In the genomic region with DNA sequence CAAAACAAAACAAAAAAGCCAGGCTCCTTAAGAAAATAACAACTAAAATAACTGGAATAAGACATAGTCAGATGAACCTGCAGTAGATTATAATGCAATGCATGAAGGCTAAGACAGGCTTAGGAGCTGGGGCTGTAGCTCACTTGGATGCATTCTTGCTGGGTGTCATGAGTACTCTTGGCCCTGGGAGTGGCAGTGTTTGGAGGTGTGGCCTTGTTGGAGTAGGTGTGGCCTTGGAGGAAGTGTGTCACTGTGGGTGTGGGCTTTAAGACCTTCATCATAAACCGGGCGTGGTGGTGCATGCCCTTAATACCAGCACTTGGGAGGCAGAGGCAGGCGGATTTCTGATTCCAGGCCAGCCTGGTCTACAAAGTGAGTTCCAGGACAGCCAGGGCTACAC, we compare ENCODE assay signal across 24 mouse cellular contexts. TPM values are rescaled to one million over a fixed set of nuclear protein-coding genes. Genes with fewer than 3 reads are reported as not detected.
DNase-seq lines count a peak whose midpoint lies in the region; ATAC-seq and TF ChIP-seq lines count a peak whose summit lies in the region.
"Had no signal": no experiment of that assay in that cellular context is flagged by ENCODE, and none has a peak within 500 bp of the region (broad histone marks: within the 10 kb centered on the region; RNA-seq: fewer than 3 reads in every experiment).

No protein-coding gene starts in this region.

- 59% methylated on average over 3 of the region's 3 CpGs for WGBS in liver, postnatal 0 days (ENCODE audit: insufficient replicate concordance)

- H3K4me3 ChIP-seq in liver, postnatal 0 days (ENCODE audit: low read depth, low read length), result no peak overlapping the region
- H3K4me3 ChIP-seq: embryonic facial prominence, embryonic 13.5 days; left cerebral cortex, adult 2 months; megakaryocyte, embryonic 14.5 days had no signal

- H3K9me3 ChIP-seq in liver, postnatal 0 days (ENCODE audit: low read length), result no peaks in the 10 kb centered on the region
- H3K9me3 ChIP-seq: embryonic facial prominence, embryonic 13.5 days; G1E; megakaryocyte, embryonic 14.5 days had no signal

- no peak overlapping the region for H3K9ac ChIP-seq in liver, postnatal 0 days (replicated peaks)
- H3K9ac ChIP-seq: embryonic facial prominence, embryonic 13.5 days had no signal

- ATAC-seq in CD4-positive, CD25-positive, alpha-beta regulatory T cell, adult 4 months, result no peak
- peak; percentile 41 for ATAC-seq in liver, postnatal 0 days
- no peak for ATAC-seq in activated CD4-positive, CD25-positive, alpha-beta regulatory T cell, adult 4 months
- ATAC-seq: midbrain, embryonic 16.5 days had no signal

- no peak for TF ChIP-seq EP300 in liver, postnatal 0 days (IDR thresholded peaks at IDR 0.05; ENCODE audit: low read depth)

- DNase-seq in CD4-positive, CD25-positive, alpha-beta regulatory T cell, adult 2 months (ENCODE audit: low read depth, low spot score), result peak; percentile 36
- DNase-seq in CD4-positive helper T cell, adult 2 months (ENCODE audit: low read depth, low spot score), result peak; percentile 31
- peak; percentile 58 for DNase-seq in induced T-regulatory cell, adult 2 months (ENCODE audit: low read depth)
- peak; percentile 38 for DNase-seq in liver, postnatal 0 days
- no peak for DNase-seq in embryo, embryonic 11 days
- no peak for DNase-seq in layer of hippocampus, adult 8-10 months (ENCODE audit: low spot score in 2 of 2)
- DNase-seq: gastrocnemius, postnatal 36 days; kidney, adult 18-20 months; kidney, postnatal 25 days; right cerebral cortex, postnatal 14 days; thymus, postnatal 25 days had no signal

- no peak overlapping the region; the same call in 1 of the 2 replicates for H3K27ac ChIP-seq in liver, postnatal 0 days (ENCODE audit: low read depth)
- H3K27ac ChIP-seq: embryonic facial prominence, embryonic 13.5 days; left cerebral cortex, adult 2 months had no signal

- no peaks in the 10 kb centered on the region for H3K27me3 ChIP-seq in liver, postnatal 0 days (ENCODE audit: insufficient read depth, low read length)
- H3K27me3 ChIP-seq: embryonic facial prominence, embryonic 13.5 days; megakaryocyte, embryonic 14.5 days had no signal

- H3K4me1 ChIP-seq in liver, postnatal 0 days (ENCODE audit: insufficient read depth), result peaks cover 23% of the 10 kb centered on the region
- H3K4me1 ChIP-seq: embryonic facial prominence, embryonic 13.5 days had no signal

- H3K4me2 ChIP-seq in liver, postnatal 0 days (ENCODE audit: low read depth, low read length), result no peak overlapping the region
- H3K4me2 ChIP-seq: embryonic facial prominence, embryonic 13.5 days had no signal

- no peaks in the 10 kb centered on the region for H3K36me3 ChIP-seq in liver, postnatal 0 days (replicated peaks; ENCODE audit: insufficient read depth, low read length)
- H3K36me3 ChIP-seq: embryonic facial prominence, embryonic 13.5 days; G1E had no signal

- no peak for TF ChIP-seq CTCF in liver, postnatal 0 days (IDR thresholded peaks at IDR 0.05; ENCODE audit: low read depth)

RNA-seq across cellular contexts. Expression of a gene that starts 18.3 kb away (rescaled TPM):
- polyA plus RNA-seq in CD4-positive, CD25-positive, alpha-beta regulatory T cell, adult 4 months (2017; shearing (Covaris generic)), result under 1 TPM in 1 of 2 experiments, not detected in 1; 0.16 TPM
- polyA plus RNA-seq in liver, postnatal 0 days (2015; fragmentation: Nextera tagmentation; extraction: Ambion mirVana), result not detected in 2 replicates
- under 1 TPM in 1 of 2 experiments, not detected in 1; 0.13 TPM for polyA plus RNA-seq in activated CD4-positive, CD25-positive, alpha-beta regulatory T cell, adult 4 months (2017; shearing (Covaris generic))
- 10 to 100 TPM in 1 of 4 experiments, 1 to 10 TPM in 3; 8.6 to 11.5 (median 9.1) TPM for total RNA-seq in layer of hippocampus, adult 8-10 months (2022)
- total RNA-seq: gastrocnemius, postnatal 36 days had no signal
- polyA plus RNA-seq: embryonic facial prominence, embryonic 13.5 days; forebrain, embryonic 11.5 days; G1E; heart, embryonic 14.5 days; limb, embryonic 11.5 days; lung, embryonic 16.5 days; neural tube, embryonic 11.5 days; stomach, embryonic 14.5 days had no signal

RNA-seq across cellular contexts. Expression of a gene that starts 56.0 kb away (rescaled TPM):
- 100 to 1,000 TPM in 1 of 2 experiments, 10 to 100 TPM in 1; 80.0 to 105 TPM for polyA plus RNA-seq in CD4-positive, CD25-positive, alpha-beta regulatory T cell, adult 4 months (2017; shearing (Covaris generic))
- 26.1 and 28.1 TPM in 2 replicates for polyA plus RNA-seq in liver, postnatal 0 days (2015; fragmentation: Nextera tagmentation; extraction: Ambion mirVana)
- 10 to 100 TPM; 73.0 to 86.2 TPM for polyA plus RNA-seq in activated CD4-positive, CD25-positive, alpha-beta regulatory T cell, adult 4 months (2017; shearing (Covaris generic))
- 100 to 1,000 TPM in 2 of 4 experiments, 10 to 100 TPM in 2; 94.3 to 108 (median 101) TPM for total RNA-seq in layer of hippocampus, adult 8-10 months (2022)

Comparison
In these comparisons a context has a peak if more than half of its experiments do, and no peak if none do; other contexts are left out.
1. DNase-seq: peak in CD4-positive, CD25-positive, alpha-beta regulatory T cell, adult 2 months (single experiment), CD4-positive helper T cell, adult 2 months (single experiment), induced T-regulatory cell, adult 2 months (single experiment) and liver, postnatal 0 days (single experiment); none in embryo, embryonic 11 days (single experiment) and layer of hippocampus, adult 8-10 months (0 of 2).